Mouse (Mus musculus) kidney, adult 8-10 months (tissue): Measurements from ENCODE around the gene Gm4787.
"Not testable (repeated sequence)": the region's sequence is repeated elsewhere in the genome, so short reads cannot be mapped to it uniquely, and the experiment has no call there.

Experiments used
- DNase-seq, 2 experiments: peaks; one replicate each; pipeline ENCODE4 v3.0.0; 2022

Gene Gm4787

DNA sequence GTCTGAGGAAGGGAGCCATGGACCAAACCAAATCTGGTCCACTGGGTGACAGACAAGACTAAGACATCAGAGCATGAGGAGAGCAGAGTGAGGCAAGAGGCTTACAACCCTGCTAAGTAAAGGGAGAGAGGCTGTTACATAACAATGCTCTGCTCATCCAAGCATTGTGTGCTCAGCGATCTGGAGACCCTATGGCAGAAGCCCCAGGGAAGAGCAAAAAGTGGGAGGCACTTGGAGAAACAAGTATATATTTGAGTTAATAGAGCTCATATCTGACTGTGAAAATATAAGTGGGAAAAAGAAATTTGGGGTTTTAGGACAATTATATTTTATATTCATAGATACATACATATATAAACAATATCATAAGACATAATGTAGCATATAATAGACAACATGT lies at the start of gene Gm4787:
Gm4787 (minus strand) TSS at position 101 of the 400 bp plus-strand sequence.
- DNase-seq, result not testable (repeated sequence)

DNA sequence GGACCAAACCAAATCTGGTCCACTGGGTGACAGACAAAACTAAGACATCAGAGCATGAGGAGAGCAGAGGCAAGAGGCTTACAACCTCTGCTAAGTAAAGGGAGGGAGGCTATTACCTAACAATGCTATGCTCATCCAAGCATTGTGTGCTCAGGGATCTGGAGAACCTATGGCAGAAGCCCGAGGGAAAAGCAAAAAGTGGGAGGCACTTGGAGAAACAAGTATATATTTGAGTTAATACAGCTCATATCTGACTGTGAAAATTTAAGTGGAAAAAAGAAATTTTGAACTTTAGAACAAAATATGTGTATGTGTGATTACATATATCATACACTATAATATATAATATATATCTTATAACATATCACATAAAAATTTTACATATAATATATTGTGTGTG lies 42.6 kb upstream of the Gm4787 start, which contains the start of gene Adam4:
Adam4 (minus strand) TSS at position 101 of the 400 bp plus-strand sequence.
- DNase-seq, result no peak

DNA sequence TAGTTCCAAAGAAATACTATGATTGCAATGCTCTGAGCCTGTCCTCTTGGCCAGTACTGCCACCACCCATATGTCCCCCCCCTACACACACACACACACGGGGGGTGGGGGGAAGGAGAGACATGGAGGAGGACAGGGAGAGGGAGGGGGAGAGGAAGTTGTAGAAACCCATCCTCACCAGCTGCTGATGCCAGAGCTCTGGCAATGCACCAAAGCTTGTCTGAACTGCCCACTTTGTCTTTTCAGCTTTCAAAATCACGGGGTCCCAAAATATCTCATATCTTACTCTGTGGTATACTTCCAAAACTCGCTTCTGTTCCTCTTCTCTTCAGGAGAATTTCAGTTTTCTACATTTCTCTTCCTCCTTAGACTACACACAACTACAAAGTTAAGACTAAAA lies 33.9 kb upstream of the Gm4787 start:
- DNase-seq, result no peak

DNA sequence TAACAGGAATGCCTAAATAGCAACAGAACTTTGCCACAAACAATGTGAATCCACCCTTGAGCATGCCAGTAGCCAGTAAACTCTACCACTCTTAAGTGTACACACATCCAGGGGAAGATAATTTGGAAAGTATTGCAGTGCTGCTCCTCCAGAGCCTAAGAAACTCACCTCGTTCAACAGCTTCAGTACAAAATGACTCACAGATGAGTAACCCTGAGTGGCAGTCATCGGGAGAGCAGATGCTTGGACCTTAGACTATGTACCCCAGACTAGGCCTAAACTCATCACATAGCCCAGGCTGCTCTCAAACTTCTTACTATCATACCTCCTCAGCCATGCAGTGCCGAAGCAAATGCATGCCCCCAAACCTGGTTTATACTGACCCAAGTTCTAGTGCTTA lies 29.7 kb upstream of the Gm4787 start:
- DNase-seq, result no peak

DNA sequence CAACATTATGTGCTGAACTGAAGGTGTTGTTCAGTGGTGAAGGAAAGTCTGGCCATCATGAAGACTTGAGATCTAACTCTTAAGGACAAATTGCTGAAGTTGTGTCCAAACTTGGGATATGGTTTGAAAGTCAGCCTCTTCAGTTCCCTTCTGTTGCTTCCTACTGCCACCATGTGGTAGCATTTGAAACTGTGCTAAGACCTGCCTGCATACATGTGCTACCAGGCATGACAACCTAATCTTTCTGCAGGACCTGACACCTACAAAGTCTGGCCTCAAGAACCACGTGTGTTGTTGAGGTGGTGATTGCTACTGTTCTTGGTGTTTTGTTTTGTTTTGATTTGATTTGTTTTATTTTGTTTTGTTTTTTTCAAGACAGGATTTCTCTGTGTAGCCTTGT lies 22.9 kb upstream of the Gm4787 start:
- peak; percentile 19 to 64 for DNase-seq

DNA sequence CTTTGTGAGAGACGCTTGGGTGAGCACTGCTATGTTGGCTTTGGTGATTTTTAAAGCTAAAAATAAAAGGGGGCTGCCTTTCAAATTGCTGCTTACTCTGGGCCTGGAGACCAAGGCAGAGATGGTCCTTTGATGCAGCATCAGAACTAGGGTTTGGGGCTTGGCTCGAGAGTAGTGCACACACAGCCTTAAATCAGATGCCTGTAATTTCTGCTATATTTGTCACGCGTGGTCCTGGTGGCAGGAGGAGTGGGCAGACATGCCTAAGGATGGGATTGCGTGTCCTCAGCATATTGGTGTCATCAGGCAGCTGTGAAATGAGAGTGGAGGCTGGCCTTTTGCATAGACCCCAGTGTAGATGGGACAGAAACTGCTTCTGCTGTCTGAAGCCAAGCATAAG lies 45.4 kb downstream of the Gm4787 start:
- no peak for DNase-seq

DNA sequence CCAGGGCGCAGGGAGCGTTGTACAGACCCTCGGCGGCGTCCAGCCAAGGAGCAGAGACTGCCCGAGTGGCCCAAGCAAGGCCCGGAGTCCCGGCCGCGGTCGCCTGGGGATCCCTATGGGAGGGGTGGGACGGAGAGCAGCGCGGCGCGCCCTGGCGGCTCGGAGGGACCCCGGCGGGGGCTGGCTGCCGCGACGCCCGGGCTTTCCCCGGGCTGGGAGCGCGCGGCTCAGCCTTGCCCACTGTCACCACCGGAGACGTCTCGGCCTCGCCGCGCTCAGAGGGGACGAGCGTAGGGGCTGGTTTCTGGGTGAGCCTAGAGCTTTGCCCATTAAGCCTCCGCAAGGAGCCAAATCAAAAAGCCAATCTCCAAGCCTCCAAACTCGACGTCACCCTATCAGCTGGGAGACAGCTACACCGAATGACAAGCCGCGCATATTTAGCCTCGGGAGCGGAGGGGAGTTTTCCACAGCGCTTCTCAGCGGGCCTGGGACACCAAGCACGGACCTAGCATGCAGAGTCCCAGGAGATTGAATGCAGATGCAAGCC lies 46.3 kb downstream of the Gm4787 start, which contains the start of gene Slc8a3:
Slc8a3 (minus strand) TSS at position 306 of the 547 bp plus-strand sequence.
- DNase-seq, result no peak

DNA sequence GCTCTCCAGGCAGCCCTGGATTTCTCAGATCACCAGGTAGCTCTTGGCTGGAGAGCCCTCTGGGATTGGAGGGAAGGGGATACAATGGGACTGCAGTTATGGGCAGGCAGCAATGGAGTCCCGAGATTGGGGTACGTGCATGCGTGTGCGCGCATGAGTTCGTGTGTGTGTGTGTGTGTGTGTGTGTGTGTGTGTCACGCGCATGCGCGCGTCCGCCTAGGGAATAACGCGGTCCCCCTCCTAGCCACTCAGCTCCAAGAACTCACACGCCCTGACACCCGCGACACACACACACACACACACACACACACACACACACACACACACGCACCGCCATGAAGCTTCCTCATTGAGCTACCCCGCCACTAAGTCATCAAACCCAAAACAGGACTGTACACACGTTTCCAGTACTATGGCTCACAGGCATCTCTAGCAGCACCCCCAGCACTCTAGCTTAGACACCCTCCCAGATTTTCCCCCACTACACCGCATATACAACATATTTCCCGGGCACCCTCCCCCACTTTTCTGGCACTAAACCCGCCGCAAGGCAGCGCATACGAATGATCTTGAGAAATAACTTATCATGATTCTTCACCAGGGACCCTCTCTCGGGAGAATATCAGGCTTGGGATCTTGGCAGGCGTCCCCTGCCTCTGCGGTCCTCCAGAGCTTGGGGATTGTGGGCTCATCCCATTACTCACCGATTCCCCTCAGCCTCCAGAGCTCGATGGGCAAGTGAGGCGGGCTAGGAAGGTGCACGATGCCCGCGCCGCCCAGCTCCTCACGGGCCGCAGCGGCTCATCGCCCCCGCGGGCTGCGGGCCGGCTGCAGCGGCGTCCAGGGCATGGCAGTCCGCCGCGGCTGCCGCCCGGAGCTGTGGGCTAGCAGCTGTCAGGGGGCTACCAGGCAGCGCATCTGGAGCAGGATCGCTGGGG lies 47.1 kb downstream of the Gm4787 start:
- no peak for DNase-seq

DNA sequence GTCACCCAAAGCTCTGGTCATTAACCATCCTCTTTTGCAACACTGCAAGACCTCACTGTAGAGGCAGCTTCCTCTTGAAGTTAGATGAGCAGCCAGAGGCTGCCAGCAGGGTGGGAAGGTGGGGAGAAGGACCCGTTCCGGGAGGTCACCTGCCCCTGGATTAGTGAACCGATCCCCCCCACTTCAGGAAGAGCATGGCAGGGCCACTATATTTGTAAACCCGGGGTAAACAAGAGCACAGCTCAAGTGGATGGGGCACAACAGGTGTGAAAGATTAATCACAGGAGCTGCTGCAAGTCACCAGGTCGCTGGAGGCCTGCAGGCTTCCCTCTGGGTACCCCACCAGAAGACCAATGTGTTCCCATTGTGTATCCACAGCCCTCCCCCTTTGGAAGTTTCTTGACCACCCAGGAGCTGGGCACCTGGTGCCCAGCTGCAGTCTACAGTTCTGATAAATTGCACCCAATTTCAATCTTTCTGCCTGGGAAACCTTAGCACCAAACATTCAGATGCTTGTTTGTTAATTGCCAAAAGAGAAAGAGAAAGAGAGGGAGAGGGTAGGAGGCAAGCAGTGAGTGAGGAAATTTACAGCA lies 48.1 kb downstream of the Gm4787 start:
- DNase-seq, result no peak
